Mouse (Mus musculus) myocyte (in vitro differentiated cells): ENCODE data around the gene Hectd4.

ENCODE experiments used
- POLR2AphosphoS2 ChIP-seq: IDR thresholded peaks from one replicate; pipeline ENCODE4 v1.6.1; 2011; ENCODE audit warnings: low read depth, control low read depth; ENCODE audit not compliant: insufficient read length
- TCF12 ChIP-seq: IDR thresholded peaks from one replicate; pipeline ENCODE4 v1.6.1; 2011; ENCODE audit warnings: mild to moderate bottlenecking, control low read depth; ENCODE audit not compliant: poor library complexity, insufficient read depth, severe bottlenecking

DNA sequence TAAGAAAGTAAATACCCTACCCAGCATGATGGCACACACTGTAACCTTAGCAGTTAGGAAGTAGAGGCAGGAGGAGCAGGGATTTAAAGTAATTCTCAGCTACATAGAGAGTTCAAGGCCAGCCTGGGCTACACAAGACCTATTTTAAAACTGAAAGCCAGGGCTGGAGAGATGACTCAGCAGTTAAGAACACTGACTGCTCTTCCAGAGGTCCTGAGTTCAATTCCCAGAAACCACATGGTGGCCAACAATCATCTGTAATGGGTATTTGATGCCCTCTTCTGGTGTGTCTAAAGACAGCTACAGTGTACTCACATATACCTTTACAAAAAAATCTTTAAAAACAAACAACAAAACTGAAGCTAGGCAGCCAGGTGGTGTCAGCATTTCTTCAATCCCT lies 169.7 kb downstream of the Hectd4 start:
- TF ChIP-seq POLR2AphosphoS2 (no peak), TCF12 (no peak)
